Mouse (Mus musculus): Measurements from ENCODE around the gene Sorcs3.
A peak's percentile ranks its signal among the peaks of the same experiment; 100 is the strongest.

The Sorcs3 gene

GRCm38 (mm10) chr19:48371787-48372186 is 166.0 kb downstream of the Sorcs3 start:
- DNase-seq (ENCODE audit: extremely low spot score, low spot score) = no peak

- no peak for DNase-seq (ENCODE audit: extremely low spot score, low spot score)
These were observed 172.2 kb downstream of the Sorcs3 start for GRCm38 (mm10) chr19:48378006-48378540.

- DNase-seq (ENCODE audit: extremely low spot score, low spot score) = no peak
These were observed 185.7 kb downstream of the Sorcs3 start for GRCm38 (mm10) chr19:48391551-48391950.

- no peak for DNase-seq (ENCODE audit: extremely low spot score, low spot score)
These were observed 199.1 kb downstream of the Sorcs3 start for GRCm38 (mm10) chr19:48404774-48405495.

- DNase-seq (ENCODE audit: extremely low spot score, low spot score) = no peak
These were observed 202.4 kb downstream of the Sorcs3 start for GRCm38 (mm10) chr19:48408221-48408620.

- DNase-seq (ENCODE audit: extremely low spot score, low spot score) = no peak
These were observed 205.5 kb downstream of the Sorcs3 start for GRCm38 (mm10) chr19:48411332-48411731.

- DNase-seq (ENCODE audit: extremely low spot score, low spot score) = peak; percentile 22
These were observed 208.0 kb downstream of the Sorcs3 start for GRCm38 (mm10) chr19:48413836-48414235.

GRCm38 (mm10) chr19:48418356-48418755 is 212.5 kb downstream of the Sorcs3 start:
- DNase-seq (ENCODE audit: extremely low spot score, low spot score) = no peak

- DNase-seq (ENCODE audit: extremely low spot score, low spot score) = no peak
These were observed 223.4 kb downstream of the Sorcs3 start for GRCm38 (mm10) chr19:48429263-48429662.

GRCm38 (mm10) chr19:48429755-48430154 is 223.9 kb downstream of the Sorcs3 start:
- DNase-seq (ENCODE audit: extremely low spot score, low spot score) = no peak

GRCm38 (mm10) chr19:48430328-48430727 is 224.5 kb downstream of the Sorcs3 start:
- DNase-seq (ENCODE audit: extremely low spot score, low spot score) = no peak

GRCm38 (mm10) chr19:48438450-48438849 is 232.6 kb downstream of the Sorcs3 start:
- DNase-seq (ENCODE audit: extremely low spot score, low spot score) = no peak

- DNase-seq (ENCODE audit: extremely low spot score, low spot score) = no peak
These were observed 255.3 kb downstream of the Sorcs3 start for GRCm38 (mm10) chr19:48461141-48461540.

- DNase-seq (ENCODE audit: extremely low spot score, low spot score) = no peak
These were observed 256.6 kb downstream of the Sorcs3 start for GRCm38 (mm10) chr19:48462426-48462825.

- no peak for DNase-seq (ENCODE audit: extremely low spot score, low spot score)
These were observed 257.7 kb downstream of the Sorcs3 start for GRCm38 (mm10) chr19:48463494-48463893.

GRCm38 (mm10) chr19:48467471-48467870 is 261.6 kb downstream of the Sorcs3 start:
- DNase-seq (ENCODE audit: extremely low spot score, low spot score) = no peak

- DNase-seq (ENCODE audit: extremely low spot score, low spot score) = no peak
These were observed 264.1 kb downstream of the Sorcs3 start for GRCm38 (mm10) chr19:48469791-48470410.

GRCm38 (mm10) chr19:48471927-48472326 is 266.1 kb downstream of the Sorcs3 start:
- no peak for DNase-seq (ENCODE audit: extremely low spot score, low spot score)

GRCm38 (mm10) chr19:48475784-48476410 is 270.1 kb downstream of the Sorcs3 start:
- no peak for DNase-seq (ENCODE audit: extremely low spot score, low spot score)

- no peak for DNase-seq (ENCODE audit: extremely low spot score, low spot score)
These were observed 273.0 kb downstream of the Sorcs3 start for GRCm38 (mm10) chr19:48478864-48479263.

GRCm38 (mm10) chr19:48482946-48483345 is 277.1 kb downstream of the Sorcs3 start:
- DNase-seq (ENCODE audit: extremely low spot score, low spot score) = no peak

GRCm38 (mm10) chr19:48491111-48491510 is 285.3 kb downstream of the Sorcs3 start:
- DNase-seq (ENCODE audit: extremely low spot score, low spot score) = no peak
